Mouse (Mus musculus) CH12.LX (cell line): ENCODE results near the gene Gm10392. TPM values are rescaled to one million over a fixed set of nuclear protein-coding genes. Genes with fewer than 3 reads are reported as not detected.
A peak's percentile ranks its signal among the peaks of the same experiment; 100 is the strongest.

ENCODE experiments used
- DNase-seq: peaks from one replicate; pipeline ENCODE4 v3.0.0-alpha.2; 2013; ENCODE audit errors: extremely low read depth
- H3K27ac ChIP-seq: 2 replicates; pipeline ENCODE4 v1.5.1; 2012; ENCODE audit warnings: low read depth, mild to moderate bottlenecking, control low read depth, moderate library complexity; ENCODE audit not compliant: insufficient read depth
- H3K27me3 ChIP-seq: replicated peaks from 2 replicates; pipeline ENCODE3; 2012; ENCODE audit warnings: inconsistent platforms
- H3K36me3 ChIP-seq, 2 experiments: replicated peaks in 1 of 2; 2 replicates each; pipeline versions ENCODE3 to v1.6.1; 2012; ENCODE audit warnings: inconsistent platforms in 1 of 2, low read length in 1 of 2, mild to moderate bottlenecking in 1 of 2, mixed read lengths in 1 of 2, moderate library complexity in 1 of 2; ENCODE audit not compliant: control insufficient read depth in 1 of 2, insufficient read depth in 1 of 2
- H3K4me1 ChIP-seq, 2 experiments: 2 replicates each; pipeline ENCODE4 v1.6.1; 2012; ENCODE audit warnings: inconsistent platforms in 1 of 2, moderate library complexity in 1 of 2; ENCODE audit not compliant: insufficient read depth in 2 of 2, control insufficient read depth in 1 of 2
- H3K4me2 ChIP-seq: 2 replicates; pipeline ENCODE4 v1.6.1; 2012; ENCODE audit warnings: low read depth, mild to moderate bottlenecking, control low read depth; ENCODE audit not compliant: poor library complexity, insufficient read depth, severe bottlenecking
- H3K4me3 ChIP-seq, 3 experiments: fragments of 150-350 bp in 1 of 3; sonication (generic) in 1 of 3; replicated peaks in 1 of 3; 2 replicates each; pipeline versions ENCODE3 to v1.5.1; 2011 to 2012; ENCODE audit warnings: low read depth in 2 of 3, low read length in 2 of 3, mild to moderate bottlenecking in 2 of 3, moderate library complexity in 2 of 3, control low read depth in 1 of 3, improper control_type of control experiment in 1 of 3, inconsistent platforms in 1 of 3, mixed read lengths in 1 of 3; ENCODE audit not compliant: poor library complexity in 1 of 3
- H3K79me2 ChIP-seq: replicated peaks from 2 replicates; pipeline ENCODE4 v1.6.1; 2012; ENCODE audit warnings: mild to moderate bottlenecking, moderate library complexity; ENCODE audit not compliant: control insufficient read depth, poor library complexity, insufficient read depth, severe bottlenecking; ENCODE audit errors: extremely low read depth
- H3K9ac ChIP-seq: 2 replicates; pipeline ENCODE4 v1.6.1; 2012; ENCODE audit warnings: low read depth, mild to moderate bottlenecking, control low read depth, moderate library complexity; ENCODE audit not compliant: insufficient read depth
- H3K9me3 ChIP-seq: replicated peaks from 2 replicates; pipeline ENCODE3; 2012; ENCODE audit warnings: low read length, inconsistent platforms, mixed read lengths
- BHLHE40 ChIP-seq: IDR thresholded peaks from 2 replicates; pipeline ENCODE4 v1.6.1; 2011; ENCODE audit warnings: mild to moderate bottlenecking, low read depth, low read length, improper control_type of control experiment
- CHD1 ChIP-seq: IDR thresholded peaks from 2 replicates; pipeline ENCODE4 v1.6.1; 2012; ENCODE audit warnings: low read depth, low read length, improper control_type of control experiment, inconsistent platforms
- CHD2 ChIP-seq: IDR thresholded peaks from 2 replicates; pipeline ENCODE4 v1.6.1; 2011; ENCODE audit warnings: low read length, improper control_type of control experiment
- E2F4 ChIP-seq: IDR thresholded peaks from 2 replicates; pipeline ENCODE4 v1.6.1; 2011; ENCODE audit warnings: low read depth, low read length, improper control_type of control experiment; ENCODE audit not compliant: insufficient replicate concordance
- ELF1 ChIP-seq: IDR thresholded peaks from 2 replicates; pipeline ENCODE4 v1.6.1; 2014; ENCODE audit warnings: low read depth, mild to moderate bottlenecking, inconsistent platforms, low read length, improper control_type of control experiment
- EP300 ChIP-seq: IDR thresholded peaks from 2 replicates; pipeline ENCODE4 v1.6.1; 2011; ENCODE audit warnings: low read length, improper control_type of control experiment
- ETS1 ChIP-seq: conservative IDR thresholded peaks from 2 replicates; pipeline ENCODE4 v1.6.1; 2012; ENCODE audit warnings: low read depth, mild to moderate bottlenecking, inconsistent platforms, low read length, improper control_type of control experiment, moderate library complexity
- GABPA ChIP-seq: IDR thresholded peaks from 2 replicates; pipeline ENCODE4 v1.6.1; 2012; ENCODE audit warnings: low read depth, low read length, improper control_type of control experiment, inconsistent platforms; ENCODE audit not compliant: insufficient replicate concordance
- HCFC1 ChIP-seq: IDR thresholded peaks from 2 replicates; pipeline ENCODE4 v1.6.1; 2012; ENCODE audit warnings: low read depth, mild to moderate bottlenecking, inconsistent platforms, low read length, improper control_type of control experiment
- IRF4 ChIP-seq: IDR thresholded peaks from 2 replicates; pipeline ENCODE4 v1.6.1; 2014; ENCODE audit warnings: low read depth, mild to moderate bottlenecking, inconsistent platforms, low read length, improper control_type of control experiment
- MAFK ChIP-seq: IDR thresholded peaks from 2 replicates; pipeline ENCODE4 v1.6.1; 2011; ENCODE audit warnings: low read length, improper control_type of control experiment; ENCODE audit not compliant: insufficient replicate concordance
- MAX ChIP-seq: IDR thresholded peaks from 2 replicates; pipeline ENCODE4 v1.6.1; 2011; ENCODE audit warnings: low read length, improper control_type of control experiment
- MEF2A ChIP-seq: IDR thresholded peaks from 2 replicates; pipeline ENCODE4 v1.6.1; 2014; ENCODE audit warnings: low read depth, mild to moderate bottlenecking, inconsistent platforms, low read length, improper control_type of control experiment, borderline replicate concordance
- MXI1 ChIP-seq: IDR thresholded peaks from 2 replicates; pipeline ENCODE4 v1.6.1; 2011; ENCODE audit warnings: mild to moderate bottlenecking, low read depth, low read length, improper control_type of control experiment
- MYC ChIP-seq: IDR thresholded peaks from 2 replicates; pipeline ENCODE4 v1.6.1; 2011; ENCODE audit warnings: low read depth, mild to moderate bottlenecking, improper control_type of control experiment, low read length
- NELFE ChIP-seq: IDR thresholded peaks from 2 replicates; pipeline ENCODE4 v1.6.1; 2011; ENCODE audit warnings: low read depth, low read length, improper control_type of control experiment
- NRF1 ChIP-seq: IDR thresholded peaks from 2 replicates; pipeline ENCODE4 v1.6.1; 2014; ENCODE audit warnings: low read depth, mild to moderate bottlenecking, inconsistent platforms, low read length, improper control_type of control experiment, moderate library complexity
- PAX5 ChIP-seq: IDR thresholded peaks from 2 replicates; pipeline ENCODE4 v1.6.1; 2012; ENCODE audit warnings: low read length, inconsistent platforms, mixed read lengths
- POLR2A ChIP-seq: IDR thresholded peaks from 2 replicates; pipeline ENCODE4 v1.6.1; 2011; ENCODE audit warnings: low read depth, mild to moderate bottlenecking, improper control_type of control experiment, low read length
- RAD21 ChIP-seq: IDR thresholded peaks from 2 replicates; pipeline ENCODE4 v1.6.1; 2011; ENCODE audit warnings: low read depth, mild to moderate bottlenecking, low read length, improper control_type of control experiment, moderate library complexity
- RCOR1 ChIP-seq: conservative IDR thresholded peaks from 2 replicates; pipeline ENCODE4 v1.6.1; 2012; ENCODE audit warnings: low read depth, mild to moderate bottlenecking, inconsistent platforms, low read length, improper control_type of control experiment
- SIN3A ChIP-seq: IDR thresholded peaks from 2 replicates; pipeline ENCODE4 v1.6.1; 2012; ENCODE audit warnings: low read length, improper control_type of control experiment, inconsistent platforms
- SMC3 ChIP-seq: IDR thresholded peaks from 2 replicates; pipeline ENCODE4 v1.6.1; 2011; ENCODE audit warnings: low read depth, low read length, improper control_type of control experiment
- TBP ChIP-seq: conservative IDR thresholded peaks from 2 replicates; pipeline ENCODE4 v1.6.1; 2011; ENCODE audit warnings: low read depth, low read length, improper control_type of control experiment
- TCF12 ChIP-seq: IDR thresholded peaks from 2 replicates; pipeline ENCODE4 v1.6.1; 2014; ENCODE audit warnings: low read depth, mild to moderate bottlenecking, inconsistent platforms, low read length, improper control_type of control experiment
- UBTF ChIP-seq: IDR thresholded peaks from 2 replicates; pipeline ENCODE4 v1.6.1; 2012; ENCODE audit warnings: low read depth, mild to moderate bottlenecking, inconsistent platforms, low read length, improper control_type of control experiment, moderate library complexity
- USF1 ChIP-seq: IDR thresholded peaks from 2 replicates; pipeline ENCODE4 v1.6.1; 2014; ENCODE audit warnings: low read depth, mild to moderate bottlenecking, inconsistent platforms, low read length, improper control_type of control experiment
- USF2 ChIP-seq: conservative IDR thresholded peaks from 2 replicates; pipeline ENCODE4 v1.6.1; 2011; ENCODE audit warnings: low read depth, low read length, improper control_type of control experiment
- dilution Hi-C: fragments of 300-500 bp; cut with MboI; formaldehyde crosslinking; loops from 2 replicates; pipeline ENCODE4 v1.14.3; 2020; ENCODE audit warnings: low sequenced_read_pairs; ENCODE audit not compliant: extremely low pct_unique_long_range_greater_than_20kb, extremely low pct_ligation_motif_present
- in situ Hi-C: fragments of 300-500 bp; cut with MboI; formaldehyde crosslinking; loops from 3 replicates; pipeline ENCODE4 v1.14.3; 2019; ENCODE audit warnings: low sequenced_read_pairs, low pct_ligation_motif_present, low pct_unique_long_range_greater_than_20kb, mixed read lengths
- polyA plus RNA-seq: library from polyadenylated mRNA; unstranded; fragments of >175 nt; gene quantifications from 2 replicates; pipeline ENCODE4 v1.2.1, GENCODE M21; 2012; ENCODE audit warnings: low read depth; ENCODE audit not compliant: insufficient read length
- total RNA-seq, 2 experiments: library from RNA; depleted of rRNA; stranded (reverse); fragments of 300-350 nt in 1 of 2; fragments of >200 nt in 1 of 2; gene quantifications; 2 replicates each; pipeline ENCODE4 v1.2.3; 2012 to 2014

Gene Gm10392
- total and polyA plus RNA-seq, 3 experiments = 0.13 to 0.17 TPM; not detected in 1

DNA sequence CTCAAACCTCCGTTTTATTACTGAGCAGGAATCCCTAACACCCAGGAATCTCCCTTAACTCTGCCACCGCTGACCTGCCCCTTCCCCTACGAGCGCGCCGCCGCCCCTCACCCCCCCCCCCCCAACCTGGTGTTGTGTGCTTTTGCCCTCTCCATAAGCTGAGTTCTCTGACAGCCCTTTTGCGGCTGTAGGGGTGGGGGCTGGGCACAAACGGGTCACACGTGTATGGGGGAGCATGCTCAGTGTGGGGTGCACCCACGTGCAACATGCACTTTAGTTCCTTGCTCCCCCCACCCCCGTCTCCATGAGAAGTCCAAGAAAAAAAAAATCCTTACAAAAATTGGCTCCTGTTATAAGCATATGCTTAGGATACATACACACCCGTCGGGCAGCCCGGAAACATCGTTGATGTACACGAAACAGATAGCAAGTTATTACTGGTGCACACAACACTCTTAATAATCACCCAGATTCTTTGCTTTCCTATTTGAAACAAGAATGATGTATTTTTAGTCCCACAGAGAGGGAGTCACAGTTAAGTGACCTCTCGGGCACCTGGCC is 26.6 kb downstream of the Gm10392 start:
- H3K9ac ChIP-seq = peak overlapping the region; percentile 95
- dilution Hi-C loops = no loop called here
- peaks cover 24 to 58% of the 10 kb centered on the region in 2 experiments for H3K4me1 ChIP-seq
- TF ChIP-seq CHD1 (no peak), EP300 (no peak), IRF4 (peak; percentile 11; the same call in 1 of the 2 replicates), MYC (peak; percentile 96), MEF2A (no peak), MAX (peak; percentile 91), TCF12 (peak; percentile 51; the same call in 1 of the 2 replicates), MXI1 (peak; percentile 96), BHLHE40 (peak; percentile 82), ELF1 (peak; percentile 24; the same call in 1 of the 2 replicates), NELFE (0 out of 2 replicates have a peak, but pooled peaks have one; percentile 35), UBTF (no peak), CHD2 (peak; percentile 90), E2F4 (no peak), HCFC1 (peak; percentile 36), NRF1 (peak; percentile 77), MAFK (no peak), PAX5 (no peak), TBP (0 out of 2 replicates have a peak, but pooled peaks have one; percentile 34), POLR2A (no peak)
- peak overlapping the region; percentile 49 for H3K27ac ChIP-seq
- H3K36me3 ChIP-seq = peaks cover 0 to 15% of the 10 kb centered on the region in 2 experiments
- no peaks in the 10 kb centered on the region for H3K9me3 ChIP-seq
- peak overlapping the region; percentile 90 for H3K4me2 ChIP-seq
- peak overlapping the region; percentile 78 to 98 (median 84) for H3K4me3 ChIP-seq
- peaks cover 34% of the 10 kb centered on the region for H3K79me2 ChIP-seq
- DNase-seq = peak; percentile 70
- H3K27me3 ChIP-seq = peaks cover 34% of the 10 kb centered on the region
- in situ Hi-C loops = no loop called here

- Histone ChIP-seq H3K79me2 (peaks cover 28% of the 10 kb centered on the region), H3K27me3 (peaks cover 41% of the 10 kb centered on the region), H3K9ac (peak overlapping the region; percentile 95; the same call in 1 of the 2 replicates), H3K27ac (no peak overlapping the region), H3K36me3 (peaks cover 0 to 10% of the 10 kb centered on the region in 2 experiments), H3K9me3 (no peaks in the 10 kb centered on the region), H3K4me1 (peaks cover 17 to 51% of the 10 kb centered on the region in 2 experiments), H3K4me2 (peak overlapping the region; percentile 90), H3K4me3 (peak overlapping the region; percentile 29 to 84 (median 78))
- dilution Hi-C loops (no loop called here), in situ Hi-C loops (no loop called here)
- DNase-seq = peak; percentile 74
- TF ChIP-seq CHD1 (no peak), SMC3 (no peak), TCF12 (no peak), MYC (no peak; the same call in 1 of the 2 replicates), ETS1 (no peak; the same call in 1 of the 2 replicates), TBP (0 out of 2 replicates have a peak, but pooled peaks have one; percentile 1), NRF1 (0 out of 2 replicates have a peak, but pooled peaks have one; percentile 16), ELF1 (0 out of 2 replicates have a peak, but pooled peaks have one; percentile 5), UBTF (0 out of 2 replicates have a peak, but pooled peaks have one; percentile 11), USF2 (no peak), MEF2A (peak; percentile 88; the same call in 1 of the 2 replicates), USF1 (no peak), RAD21 (no peak), E2F4 (no peak), GABPA (no peak), RCOR1 (no peak), HCFC1 (no peak), IRF4 (no peak), SIN3A (no peak; the same call in 1 of the 2 replicates)
Observed at GRCm38 (mm10) chr11:77491502-77492291, 27.3 kb downstream of the Gm10392 start.
